Mouse (Mus musculus) forebrain, embryonic 16.5 days (tissue): Measurements from ENCODE around the gene Btbd9. TPM values are rescaled to one million over a fixed set of nuclear protein-coding genes. Genes with fewer than 3 reads are reported as not detected.

Experiments used
- ATAC-seq: fragments of 200-750 bp; cut with Nextera tagmentation; 2 replicates; pipeline ENCODE4 v1.8.0; 2017; ENCODE audit warnings: mild to moderate bottlenecking, moderate library complexity
- H3K27ac ChIP-seq: fragments of 300-500 bp; sonication (generic); 2 replicates; pipeline ENCODE4 v1.5.1; 2014; ENCODE audit warnings: low read length, control low read depth
- H3K27me3 ChIP-seq: fragments of 300-500 bp; sonication (generic); replicated peaks from 2 replicates; pipeline ENCODE4 v1.6.1; 2014; ENCODE audit warnings: low read length; ENCODE audit not compliant: control insufficient read depth, insufficient read depth
- H3K36me3 ChIP-seq: fragments of 300-500 bp; sonication (generic); 2 replicates; pipeline ENCODE4 v1.6.1; 2014; ENCODE audit not compliant: control insufficient read depth, insufficient read depth
- H3K4me1 ChIP-seq: fragments of 300-500 bp; sonication (generic); replicated peaks from 2 replicates; pipeline ENCODE4 v1.6.1; 2014; ENCODE audit warnings: low read length; ENCODE audit not compliant: control insufficient read depth, insufficient read depth
- H3K4me2 ChIP-seq: fragments of 300-500 bp; sonication (generic); 2 replicates; pipeline ENCODE4 v1.6.1; 2014; ENCODE audit warnings: mild to moderate bottlenecking, low read length, control low read depth
- H3K4me3 ChIP-seq: fragments of 300-500 bp; sonication (generic); replicated peaks from 2 replicates; pipeline ENCODE4 v1.5.1; 2014; ENCODE audit warnings: mild to moderate bottlenecking, low read length, control low read depth
- H3K9ac ChIP-seq: fragments of 300-500 bp; sonication (generic); replicated peaks from 2 replicates; pipeline ENCODE4 v1.6.1; 2014; ENCODE audit warnings: low read depth, low read length, control low read depth
- H3K9me3 ChIP-seq: fragments of 300-500 bp; sonication (generic); 2 replicates; pipeline ENCODE4 v1.6.1; 2016; ENCODE audit warnings: low read length; ENCODE audit not compliant: control insufficient read depth
- WGBS: fragments of 180-500 bp; shearing (Covaris S2); extraction: QIAGEN DNeasy Blood & Tissue Kit; methylation state at CpG from one replicate; pipeline ENCODE4 v1.1.7; 2014; 5-methylcytosine and 5-hydroxymethylcytosine counted together
- polyA plus RNA-seq: library from polyadenylated mRNA; unstranded; fragments of >200 nt; fragmentation: Nextera tagmentation; extraction: Ambion mirVana; gene quantifications from 2 replicates; pipeline ENCODE4 v1.2.1, GENCODE M21; 2015

Gene Btbd9
- polyA plus RNA-seq, 1 experiment from 2014 or later, result 141 TPM

DNA sequence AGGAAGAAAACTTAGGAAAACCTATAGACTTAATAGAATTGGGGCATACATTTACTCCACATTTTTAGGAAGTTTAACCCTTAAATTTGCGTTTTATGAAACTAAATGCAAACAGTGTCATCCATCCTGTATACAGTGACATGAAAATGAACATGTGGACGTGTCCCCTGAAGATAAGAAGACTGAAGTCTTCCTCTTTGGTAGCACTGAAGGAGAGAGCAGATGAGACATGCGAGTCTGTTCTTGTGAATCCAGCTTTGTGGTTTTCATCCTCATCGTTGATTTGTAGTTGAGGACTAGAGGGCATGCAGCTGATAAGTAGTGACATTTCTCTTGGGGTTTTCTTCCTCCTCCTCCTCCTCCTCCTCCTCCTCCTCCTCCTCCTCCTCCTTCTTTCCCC, 394.7 kb downstream of the Btbd9 start:
- Histone ChIP-seq H3K27me3 (no peaks in the 10 kb centered on the region), H3K9me3 (0 out of 2 replicates have a peak, but pooled peaks cover 2% of the 10 kb centered on the region), H3K36me3 (no peaks in the 10 kb centered on the region), H3K4me2 (no peak overlapping the region), H3K4me3 (no peak overlapping the region), H3K9ac (no peak overlapping the region), H3K27ac (no peak overlapping the region), H3K4me1 (peaks cover 16% of the 10 kb centered on the region)
- no peak for ATAC-seq
- 92% methylated on average over 4 of the region's 4 CpGs for WGBS

DNA sequence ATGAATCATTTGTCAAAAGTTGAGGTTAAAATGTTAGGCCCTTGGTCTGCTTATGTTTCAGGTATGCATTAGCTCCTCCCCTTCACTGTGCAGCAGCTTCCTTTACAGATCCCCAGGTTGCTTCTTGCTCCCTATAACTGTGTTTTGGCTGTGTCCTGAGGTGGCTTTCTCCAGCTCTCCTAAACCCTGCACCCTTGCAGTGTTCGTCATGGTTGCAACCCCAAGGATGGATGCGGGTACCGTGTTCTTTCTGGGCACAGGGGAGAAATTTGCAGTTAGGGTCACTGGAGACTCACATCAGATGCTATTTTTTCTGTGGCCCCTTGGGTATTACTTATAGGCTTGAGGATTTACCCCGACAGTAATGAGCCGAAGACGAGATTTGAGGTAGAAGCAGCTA, 396.1 kb downstream of the Btbd9 start:
- H3K4me2 ChIP-seq, result no peak overlapping the region
- 0 out of 2 replicates have a peak, but pooled peaks cover 2% of the 10 kb centered on the region for H3K9me3 ChIP-seq
- no peak overlapping the region for H3K27ac ChIP-seq
- no peaks in the 10 kb centered on the region for H3K36me3 ChIP-seq
- 88% methylated on average over 6 of the region's 6 CpGs for WGBS
- H3K4me3 ChIP-seq, result no peak overlapping the region
- ATAC-seq, result no peak
- H3K9ac ChIP-seq, result no peak overlapping the region
- peaks cover 16% of the 10 kb centered on the region for H3K4me1 ChIP-seq
- no peaks in the 10 kb centered on the region for H3K27me3 ChIP-seq

DNA sequence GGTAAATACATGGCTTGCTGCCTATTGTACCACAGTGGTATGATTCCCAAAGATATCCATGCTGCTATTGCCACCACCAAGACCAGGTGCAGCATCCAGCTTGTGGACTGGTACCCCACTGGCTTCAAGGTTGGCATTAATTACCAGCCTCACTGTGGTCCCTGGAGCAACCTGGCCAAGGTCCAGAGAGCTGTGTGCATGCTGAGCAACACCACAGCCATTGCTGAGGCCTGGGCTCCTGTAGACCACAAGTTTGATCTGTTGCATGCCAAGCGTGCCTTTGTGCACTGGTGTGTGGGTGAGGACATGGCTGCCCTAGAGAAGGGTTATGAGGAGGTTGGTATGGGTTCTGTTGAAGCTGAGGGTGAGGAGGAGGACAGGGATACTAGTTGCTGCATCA, 397.9 kb downstream of the Btbd9 start:
- H3K9me3 ChIP-seq, result no peaks in the 10 kb centered on the region
- H3K9ac ChIP-seq, result no peak overlapping the region
- 74% methylated on average over 1 of the region's 1 CpGs for WGBS
- no peak for ATAC-seq
- no peak overlapping the region for H3K4me2 ChIP-seq
- no peaks in the 10 kb centered on the region for H3K36me3 ChIP-seq
- H3K27me3 ChIP-seq, result no peaks in the 10 kb centered on the region
- no peak overlapping the region for H3K4me3 ChIP-seq
- H3K27ac ChIP-seq, result no peak overlapping the region
- H3K4me1 ChIP-seq, result peaks cover 11% of the 10 kb centered on the region

DNA sequence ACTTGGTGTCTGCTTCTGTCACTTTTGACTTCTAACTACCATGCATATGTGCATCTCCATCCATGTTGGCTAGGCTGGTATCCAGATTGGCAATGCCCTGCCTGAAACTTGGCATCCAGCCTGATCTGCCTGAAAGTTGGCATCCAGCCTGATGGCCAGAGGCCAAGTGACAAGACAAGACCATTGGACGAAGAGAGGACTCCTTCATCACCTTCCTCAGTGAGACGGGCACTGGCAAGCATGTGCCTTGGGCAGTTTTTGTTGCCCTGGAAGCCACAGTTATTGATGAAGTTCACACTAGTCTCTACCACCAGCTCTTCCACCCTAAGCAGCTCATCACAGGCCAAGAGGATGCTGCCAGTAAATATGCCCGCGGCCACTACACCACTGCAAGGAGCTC, 398.9 kb downstream of the Btbd9 start:
- Histone ChIP-seq H3K27me3 (no peaks in the 10 kb centered on the region), H3K9ac (no peak overlapping the region), H3K4me2 (no peak overlapping the region), H3K4me3 (no peak overlapping the region), H3K9me3 (no peaks in the 10 kb centered on the region), H3K27ac (no peak overlapping the region), H3K4me1 (peaks cover 10% of the 10 kb centered on the region), H3K36me3 (no peaks in the 10 kb centered on the region)
- 57% methylated on average over 4 of the region's 4 CpGs for WGBS
- no peak for ATAC-seq

Other genes starting within 250 kb of the Btbd9 start
- 1.6 and 2.0 TPM in 2 replicates for gene Dnah8, start 47.9 kb upstream of the Btbd9 start, polyA plus RNA-seq
- 156 and 176 TPM in 2 replicates for gene Glo1, start 50.4 kb upstream of the Btbd9 start, polyA plus RNA-seq